Mouse (Mus musculus) heart, embryonic 16.5 days (tissue): ENCODE data around the gene Tusc2. TPM values are rescaled to one million over a fixed set of nuclear protein-coding genes. Genes with fewer than 3 reads are reported as not detected.
"Not testable (repeated sequence)": the region's sequence is repeated elsewhere in the genome, so short reads cannot be mapped to it uniquely, and the experiment has no call there.

Source experiments
- ATAC-seq: fragments of 200-750 bp; cut with Nextera tagmentation; replicated peaks from 2 replicates; pipeline ENCODE4 v1.8.0; 2017; ENCODE audit warnings: moderate number of reproducible peaks; ENCODE audit not compliant: insufficient read depth, low FRiP score; ENCODE audit errors: extremely low read depth
- H3K27ac ChIP-seq: fragments of 300-500 bp; sonication (generic); 2 replicates; pipeline ENCODE4 v1.5.1; 2014; ENCODE audit warnings: mild to moderate bottlenecking, low read length, control low read depth, moderate library complexity
- H3K27me3 ChIP-seq: fragments of 300-500 bp; sonication (generic); 2 replicates; pipeline ENCODE4 v1.6.1; 2014; ENCODE audit warnings: low read length, mixed read lengths; ENCODE audit not compliant: control insufficient read depth, insufficient read depth
- H3K36me3 ChIP-seq: fragments of 300-500 bp; sonication (generic); 2 replicates; pipeline ENCODE4 v1.6.1; 2014; ENCODE audit not compliant: control insufficient read depth, insufficient read depth
- H3K4me1 ChIP-seq: fragments of 300-500 bp; sonication (generic); 2 replicates; pipeline ENCODE4 v1.6.1; 2014; ENCODE audit warnings: low read length, mixed read lengths; ENCODE audit not compliant: control insufficient read depth, insufficient read depth
- H3K4me2 ChIP-seq: fragments of 300-500 bp; sonication (generic); 2 replicates; pipeline ENCODE4 v1.6.1; 2014; ENCODE audit warnings: low read depth, mild to moderate bottlenecking, control low read depth, low read length
- H3K4me3 ChIP-seq: fragments of 300-500 bp; sonication (generic); 2 replicates; pipeline ENCODE4 v1.5.1; 2014; ENCODE audit warnings: mild to moderate bottlenecking, control low read depth, low read length
- H3K9ac ChIP-seq: fragments of 300-500 bp; sonication (generic); 2 replicates; pipeline ENCODE4 v1.6.1; 2014; ENCODE audit warnings: low read length, control low read depth
- H3K9me3 ChIP-seq: fragments of 300-500 bp; sonication (generic); replicated peaks from 2 replicates; pipeline ENCODE4 v1.6.1; 2016; ENCODE audit warnings: low read length; ENCODE audit not compliant: control insufficient read depth
- WGBS: fragments of 180-500 bp; shearing (Covaris S2); extraction: QIAGEN DNeasy Blood & Tissue Kit; methylation state at CpG from one replicate; pipeline ENCODE4 v1.1.7; 2014; 5-methylcytosine and 5-hydroxymethylcytosine counted together
- polyA plus RNA-seq: library from polyadenylated mRNA; unstranded; fragments of >200 nt; fragmentation: Nextera tagmentation; extraction: Ambion mirVana; gene quantifications from 2 replicates; pipeline ENCODE4 v1.2.1, GENCODE M21; 2015

Gene Tusc2
- polyA plus RNA-seq, 1 experiment from 2014 or later, result 44.3 TPM

GRCm38 (mm10) chr9:107569270-107569669 lies 6.2 kb downstream of the Tusc2 start:
- peaks cover 15% of the 10 kb centered on the region for H3K36me3 ChIP-seq
- H3K9me3 ChIP-seq, result no peaks in the 10 kb centered on the region
- ATAC-seq, result 0 out of 2 replicates have a peak, but pooled peaks have one; percentile 3
- peaks cover 35% of the 10 kb centered on the region for H3K4me1 ChIP-seq
- peak overlapping the region; percentile 93 for H3K27ac ChIP-seq
- H3K27me3 ChIP-seq, result no peaks in the 10 kb centered on the region
- H3K9ac ChIP-seq, result peak overlapping the region; percentile 94
- H3K4me3 ChIP-seq, result peak overlapping the region; percentile 87
- WGBS, result 0% methylated on average over 23 of the region's 23 CpGs
- H3K4me2 ChIP-seq, result peak overlapping the region; percentile 75

GRCm38 (mm10) chr9:107570016-107570415 lies 7.0 kb downstream of the Tusc2 start:
- Histone ChIP-seq H3K36me3 (peaks cover 18% of the 10 kb centered on the region), H3K27ac (no peak overlapping the region; the same call in 1 of the 2 replicates), H3K9me3 (no peaks in the 10 kb centered on the region), H3K4me1 (peaks cover 34% of the 10 kb centered on the region), H3K4me3 (peak overlapping the region; percentile 87), H3K9ac (peak overlapping the region; percentile 94), H3K27me3 (no peaks in the 10 kb centered on the region), H3K4me2 (peak overlapping the region; percentile 75)
- WGBS, result 43% methylated on average over 13 of the region's 13 CpGs
- no peak for ATAC-seq

- Histone ChIP-seq H3K36me3 (peaks cover 18% of the 10 kb centered on the region), H3K4me1 (peaks cover 35% of the 10 kb centered on the region), H3K4me3 (peak overlapping the region; percentile 87), H3K4me2 (peak overlapping the region; percentile 75), H3K27ac (peak overlapping the region; percentile 16; the same call in 1 of the 2 replicates), H3K9me3 (no peaks in the 10 kb centered on the region), H3K27me3 (no peaks in the 10 kb centered on the region), H3K9ac (peak overlapping the region; percentile 9)
- WGBS, result 61% methylated on average over 21 of the region's 21 CpGs
- no peak for ATAC-seq
Measured at GRCm38 (mm10) chr9:107570845-107571244, 7.8 kb downstream of the Tusc2 start.

GRCm38 (mm10) chr9:107571534-107572326 lies 8.7 kb downstream of the Tusc2 start:
- Histone ChIP-seq H3K4me1 (peaks cover 41% of the 10 kb centered on the region), H3K27ac (no peak overlapping the region), H3K36me3 (peaks cover 18% of the 10 kb centered on the region), H3K9ac (peak overlapping the region; percentile 9), H3K9me3 (no peaks in the 10 kb centered on the region), H3K4me3 (no peak overlapping the region; the same call in 1 of the 2 replicates), H3K4me2 (peak overlapping the region; percentile 75), H3K27me3 (no peaks in the 10 kb centered on the region)
- no peak for ATAC-seq
- WGBS, result 85% methylated on average over 22 of the region's 22 CpGs

- Histone ChIP-seq H3K27me3 (no peaks in the 10 kb centered on the region), H3K27ac (peak overlapping the region; percentile 29; the same call in 1 of the 2 replicates), H3K9me3 (no peaks in the 10 kb centered on the region), H3K4me1 (peaks cover 45% of the 10 kb centered on the region), H3K4me3 (no peak overlapping the region), H3K9ac (peak overlapping the region; percentile 26; the same call in 1 of the 2 replicates), H3K36me3 (peaks cover 18% of the 10 kb centered on the region), H3K4me2 (no peak overlapping the region)
- WGBS, result 98% methylated on average over 2 of the region's 2 CpGs
- no peak for ATAC-seq
Measured at GRCm38 (mm10) chr9:107572327-107572662, 9.2 kb downstream of the Tusc2 start.

GRCm38 (mm10) chr9:107573774-107574173 lies 10.7 kb downstream of the Tusc2 start:
- not testable (repeated sequence) for H3K27ac ChIP-seq, ATAC-seq, H3K27me3 ChIP-seq, H3K9ac ChIP-seq, H3K4me3 ChIP-seq, H3K4me2 ChIP-seq, H3K9me3 ChIP-seq
- WGBS, result 83% methylated on average over 6 of the region's 6 CpGs
- Histone ChIP-seq H3K36me3 (peaks cover 18% of the 10 kb centered on the region), H3K4me1 (peaks cover 37% of the 10 kb centered on the region)

- H3K4me3 ChIP-seq, result no peak overlapping the region
- no peak for ATAC-seq
- no peak overlapping the region; the same call in 1 of the 2 replicates for H3K4me2 ChIP-seq
- H3K4me1 ChIP-seq, result peaks cover 34% of the 10 kb centered on the region
- peaks cover 18% of the 10 kb centered on the region for H3K36me3 ChIP-seq
- no peak overlapping the region for H3K9ac ChIP-seq
- no peaks in the 10 kb centered on the region for H3K9me3 ChIP-seq
- H3K27ac ChIP-seq, result peak overlapping the region; percentile 70
- no peaks in the 10 kb centered on the region for H3K27me3 ChIP-seq
- WGBS, result 79% methylated on average over 14 of the region's 14 CpGs
Measured at GRCm38 (mm10) chr9:107575579-107576356, 12.7 kb downstream of the Tusc2 start.

- Histone ChIP-seq H3K9ac (peak within 1 kb of the TSS; percentile 63), H3K27ac (peak within 1 kb of the TSS; percentile 70), H3K4me3 (peak within 1 kb of the TSS; percentile 34), H3K36me3 (peaks cover 16% of the 10 kb centered on the region), H3K4me2 (peak within 1 kb of the TSS; percentile 60), H3K27me3 (no peaks in the 10 kb centered on the region), H3K9me3 (no peaks in the 10 kb centered on the region), H3K4me1 (peaks cover 31% of the 10 kb centered on the region)
- peak; percentile 72 for ATAC-seq
- 24% methylated on average over 16 of the region's 16 CpGs for WGBS
Measured at GRCm38 (mm10) chr9:107576357-107577107, 13.5 kb downstream of the Tusc2 start, which contains the start of gene Hyal1. Gene Hyal1, plus strand, starts transcription at chr9:107576927.
